21 mouse cellular contexts compared by ENCODE assay signal in genomic region chr16:43511531-43511930, GRCm38 (mm10).
DNase-seq lines count a peak whose midpoint lies in the region; ATAC-seq and TF ChIP-seq lines count a peak whose summit lies in the region.
"Had no signal": no experiment of that assay in that cellular context is flagged by ENCODE, and none has a peak within 500 bp of the region (broad histone marks: within the 10 kb centered on the region; RNA-seq: fewer than 3 reads in every experiment).

No protein-coding gene starts in this region.

- WGBS in forebrain, embryonic 14.5 days: 42% methylated on average over 4 of the region's 4 CpGs
- WGBS in midbrain, embryonic 15.5 days: 52% methylated on average over 4 of the region's 4 CpGs

- H3K27ac ChIP-seq in gastrocnemius, adult 2 months: peak overlapping the region; percentile 76
- no peak overlapping the region for H3K27ac ChIP-seq in forebrain, embryonic 14.5 days (ENCODE audit: low read depth, low read length)
- H3K27ac ChIP-seq in midbrain, embryonic 15.5 days: no peak overlapping the region
- H3K27ac ChIP-seq: embryonic facial prominence, embryonic 15.5 days; heart, embryonic 13.5 days; liver, embryonic 13.5 days had no signal

- ATAC-seq in forebrain, embryonic 14.5 days: peak; percentile 42; the same call in 1 of the 2 replicates
- no peak for ATAC-seq in midbrain, embryonic 15.5 days (replicated peaks)

- TF ChIP-seq CTCF in gastrocnemius, adult 2 months (IDR thresholded peaks at IDR 0.05): no peak

- H3K36me3 ChIP-seq in forebrain, embryonic 14.5 days (ENCODE audit: control insufficient read depth, insufficient read depth, low read length): peaks cover 4% of the 10 kb centered on the region; the same call in 1 of the 2 replicates
- no peaks in the 10 kb centered on the region for H3K36me3 ChIP-seq in midbrain, embryonic 15.5 days (replicated peaks)
- H3K36me3 ChIP-seq: embryonic facial prominence, embryonic 15.5 days; heart, embryonic 13.5 days; liver, embryonic 13.5 days had no signal

- peaks cover 32% of the 10 kb centered on the region for H3K4me1 ChIP-seq in forebrain, embryonic 14.5 days (ENCODE audit: control insufficient read depth, insufficient read depth, low read length)
- H3K4me1 ChIP-seq in midbrain, embryonic 15.5 days: peaks cover 41% of the 10 kb centered on the region
- H3K4me1 ChIP-seq: liver, embryonic 13.5 days; megakaryocyte, embryonic 14.5 days had no signal

- peak overlapping the region; percentile 52 for H3K4me2 ChIP-seq in forebrain, embryonic 14.5 days (ENCODE audit: low read length)
- peak overlapping the region; percentile 35; the same call in 1 of the 2 replicates for H3K4me2 ChIP-seq in midbrain, embryonic 15.5 days
- H3K4me2 ChIP-seq: embryonic facial prominence, embryonic 15.5 days; heart, embryonic 13.5 days; liver, embryonic 13.5 days; lung, embryonic 14.5 days had no signal

- H3K4me3 ChIP-seq in gastrocnemius, adult 2 months: no peak overlapping the region
- peak overlapping the region; percentile 23 for H3K4me3 ChIP-seq in forebrain, embryonic 14.5 days (ENCODE audit: low read depth, low read length)
- no peak overlapping the region for H3K4me3 ChIP-seq in midbrain, embryonic 15.5 days
- H3K4me3 ChIP-seq: embryonic facial prominence, embryonic 15.5 days; heart, embryonic 13.5 days; liver, embryonic 13.5 days; megakaryocyte, embryonic 14.5 days had no signal

- intact Hi-C loops in gastrocnemius, adult 2 months (cut with DNase I): no loop called here
- intact Hi-C loops in gastrocnemius, postnatal 36 days (cut with DNase I): no loop called here
- intact Hi-C loops in left cerebral cortex, postnatal 4 days (cut with DNase I): loop anchor here (10.0 kb wide), 3 partner anchors 63 to 553 kb away; partner anchors contain the start of gene Gramd1c
- intact Hi-C loops in left cerebral cortex, postnatal 25 days (cut with DNase I): no loop called here

- no peak for DNase-seq in gastrocnemius, adult 2 months
- no peak for DNase-seq in gastrocnemius, postnatal 36 days
- peak; percentile 29 for DNase-seq in left cerebral cortex, postnatal 4 days
- no peak for DNase-seq in left cerebral cortex, postnatal 25 days (ENCODE audit: low spot score in 2 of 2)
- peak; percentile 61 for DNase-seq in forebrain, embryonic 14.5 days (ENCODE audit: low spot score)
- DNase-seq in urinary bladder, postnatal 14 days (ENCODE audit: low spot score): no peak
- DNase-seq: adrenal gland, adult 2 months; B cell, adult 2 months; cerebellum, adult 11-12 months; kidney, adult 8-10 months; kidney, postnatal 10 days; liver, embryonic 13.5 days; lung, embryonic 14.5 days; lung, postnatal 36 days; thymus, adult 18-20 months; thymus, postnatal 36 days had no signal

- H3K9ac ChIP-seq in forebrain, embryonic 14.5 days (ENCODE audit: low read length): peak overlapping the region; percentile 13; the same call in 1 of the 2 replicates
- no peak overlapping the region for H3K9ac ChIP-seq in midbrain, embryonic 15.5 days
- H3K9ac ChIP-seq: embryonic facial prominence, embryonic 15.5 days; heart, embryonic 13.5 days; hindbrain, embryonic 14.5 days; liver, embryonic 13.5 days; lung, embryonic 14.5 days had no signal

- H3K9me3 ChIP-seq in forebrain, embryonic 14.5 days (replicated peaks; ENCODE audit: control insufficient read depth, low read length): no peaks in the 10 kb centered on the region
- no peaks in the 10 kb centered on the region for H3K9me3 ChIP-seq in midbrain, embryonic 15.5 days
- H3K9me3 ChIP-seq: embryonic facial prominence, embryonic 15.5 days; heart, embryonic 13.5 days; liver, embryonic 13.5 days; megakaryocyte, embryonic 14.5 days had no signal

- H3K27me3 ChIP-seq in forebrain, embryonic 14.5 days (replicated peaks; ENCODE audit: control insufficient read depth, insufficient read depth, low read length): no peaks in the 10 kb centered on the region
- no peaks in the 10 kb centered on the region for H3K27me3 ChIP-seq in midbrain, embryonic 15.5 days (replicated peaks)
- H3K27me3 ChIP-seq: embryonic facial prominence, embryonic 15.5 days; heart, embryonic 13.5 days; liver, embryonic 13.5 days; megakaryocyte, embryonic 14.5 days had no signal

Comparison
In these comparisons a context has a peak if more than half of its experiments do, and no peak if none do; other contexts are left out.
1. DNase-seq: peak in left cerebral cortex, postnatal 4 days (single experiment) and forebrain, embryonic 14.5 days (single experiment); none in gastrocnemius, adult 2 months (single experiment), gastrocnemius, postnatal 36 days (0 of 2), left cerebral cortex, postnatal 25 days (0 of 2) and urinary bladder, postnatal 14 days (single experiment).